Mouse (Mus musculus) cerebellum, adult 2 months (tissue): Measurements from ENCODE around the gene Zfp36l2. TPM values are rescaled to one million over a fixed set of nuclear protein-coding genes. Genes with fewer than 3 reads are reported as not detected.

Experiments used
- DNase-seq, 2 experiments: peaks; one replicate each; pipeline ENCODE4 v3.0.0; 2021
- H3K27ac ChIP-seq: fragments of 200-500 bp; 2 replicates; pipeline ENCODE4 v1.5.1; 2012; ENCODE audit warnings: low read length, control low read depth, inconsistent platforms; ENCODE audit not compliant: insufficient read depth
- H3K27me3 ChIP-seq: fragments of 200-500 bp; 2 replicates; pipeline ENCODE4 v1.6.1; 2012; ENCODE audit warnings: inconsistent platforms, mild to moderate bottlenecking, low read length, moderate library complexity; ENCODE audit not compliant: control insufficient read depth, insufficient read depth
- H3K4me1 ChIP-seq: fragments of 200-500 bp; 2 replicates; pipeline ENCODE4 v1.6.1; 2011; ENCODE audit warnings: low read length; ENCODE audit not compliant: control insufficient read depth, insufficient read depth
- H3K4me3 ChIP-seq: fragments of 200-500 bp; replicated peaks from 2 replicates; pipeline ENCODE3; 2011; ENCODE audit warnings: mild to moderate bottlenecking, low read depth, low read length, control low read depth; ENCODE audit not compliant: insufficient read depth
- CTCF ChIP-seq: fragments of 200-500 bp; IDR thresholded peaks from 2 replicates; pipeline ENCODE4 v1.5.1; 2011; ENCODE audit warnings: low read depth, mild to moderate bottlenecking, control low read depth, low read length, moderate library complexity, borderline replicate concordance; ENCODE audit not compliant: insufficient read depth
- POLR2A ChIP-seq: fragments of 200-500 bp; IDR thresholded peaks from 2 replicates; pipeline ENCODE4 v1.6.1; 2011; ENCODE audit warnings: low read length, control low read depth, borderline replicate concordance; ENCODE audit not compliant: insufficient read depth
- WGBS: fragments of 180-500 bp; shearing (Covaris S2); methylation state at CpG from one replicate; pipeline ENCODE4 v1.1.7; 2018; 5-methylcytosine and 5-hydroxymethylcytosine counted together
- polyA plus RNA-seq: library from polyadenylated mRNA; depleted of rRNA; stranded (reverse); fragments of >200 nt; gene quantifications from 2 replicates; pipeline ENCODE4 v1.2.3, GENCODE M21; 2012

The Zfp36l2 gene
- polyA plus RNA-seq, 1 experiment: 15.9 TPM

DNA sequence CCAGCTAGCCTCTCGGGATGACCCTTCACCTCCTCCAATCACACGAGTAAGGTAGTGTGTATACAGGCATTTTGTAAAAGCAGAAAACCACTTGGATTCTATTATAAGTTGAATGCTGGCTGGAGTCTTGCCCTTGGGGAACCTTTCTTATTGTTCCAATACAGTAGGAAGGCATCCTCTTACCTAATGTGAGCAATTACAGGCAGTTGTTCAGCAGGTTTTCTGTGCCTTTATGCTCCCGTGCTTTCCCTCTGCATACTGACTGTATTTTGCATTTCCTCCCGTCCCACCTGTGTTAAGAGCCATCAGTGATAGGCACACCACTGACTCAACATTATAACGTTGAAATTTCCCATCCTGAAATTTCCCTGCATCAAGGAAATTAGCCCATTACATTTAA, 17.2 kb upstream of the Zfp36l2 start:
- H3K27me3 ChIP-seq: no peaks in the 10 kb centered on the region
- H3K4me3 ChIP-seq: no peak overlapping the region
- no peak for DNase-seq
- no peak overlapping the region for H3K27ac ChIP-seq
- WGBS: 92% methylated on average over 5 of the region's 5 CpGs
- no peaks in the 10 kb centered on the region for H3K4me1 ChIP-seq
- no peak for TF ChIP-seq POLR2A
- no peak for TF ChIP-seq CTCF

DNA sequence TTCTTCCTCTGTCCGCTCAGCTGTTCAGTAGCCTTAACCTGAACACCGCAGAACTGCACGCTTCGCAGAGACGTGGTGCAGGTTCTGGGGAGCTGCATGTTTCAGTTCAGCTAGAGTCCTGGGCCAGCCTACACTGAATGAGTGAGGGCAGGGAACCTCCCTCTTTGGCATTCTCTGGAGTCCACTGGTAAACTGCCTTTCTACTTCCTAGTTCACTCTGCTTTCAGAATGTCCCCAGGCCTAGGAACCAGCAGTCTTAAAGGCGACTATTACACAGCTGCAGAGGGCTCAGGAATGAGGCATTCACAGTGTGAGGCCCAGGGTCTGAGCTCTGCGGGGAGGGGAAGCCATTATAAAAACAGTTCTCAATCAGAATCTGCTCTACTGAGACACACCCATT, 15.6 kb upstream of the Zfp36l2 start:
- H3K4me3 ChIP-seq: no peak overlapping the region
- H3K27ac ChIP-seq: no peak overlapping the region
- no peaks in the 10 kb centered on the region for H3K4me1 ChIP-seq
- 77% methylated on average over 7 of the region's 7 CpGs for WGBS
- DNase-seq: no peak
- no peak for TF ChIP-seq POLR2A
- no peak for TF ChIP-seq CTCF
- H3K27me3 ChIP-seq: no peaks in the 10 kb centered on the region

DNA sequence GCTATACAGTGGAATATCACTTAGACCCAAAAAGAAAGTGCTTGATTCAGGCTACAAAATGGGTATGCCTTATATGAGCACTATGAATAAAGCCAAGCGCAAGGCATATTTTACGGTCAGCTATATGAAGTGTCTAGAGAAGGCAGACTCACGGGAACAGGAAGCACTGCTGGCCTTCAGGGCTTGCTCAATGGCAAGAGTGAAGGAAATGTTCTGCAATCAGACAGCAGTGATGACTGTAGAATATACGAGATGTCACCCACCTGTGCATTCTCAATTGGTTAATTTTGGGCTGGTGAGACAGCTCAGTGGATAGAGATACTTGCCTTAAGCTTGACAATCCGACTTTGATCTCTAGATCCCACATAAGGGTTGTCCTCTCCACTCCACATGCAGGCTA, 13.4 kb upstream of the Zfp36l2 start:
- H3K4me3 ChIP-seq: no peak overlapping the region
- 99% methylated on average over 5 of the region's 5 CpGs for WGBS
- TF ChIP-seq POLR2A (no peak), CTCF (no peak)
- no peaks in the 10 kb centered on the region for H3K4me1 ChIP-seq
- H3K27me3 ChIP-seq: no peaks in the 10 kb centered on the region
- no peak for DNase-seq
- H3K27ac ChIP-seq: no peak overlapping the region

DNA sequence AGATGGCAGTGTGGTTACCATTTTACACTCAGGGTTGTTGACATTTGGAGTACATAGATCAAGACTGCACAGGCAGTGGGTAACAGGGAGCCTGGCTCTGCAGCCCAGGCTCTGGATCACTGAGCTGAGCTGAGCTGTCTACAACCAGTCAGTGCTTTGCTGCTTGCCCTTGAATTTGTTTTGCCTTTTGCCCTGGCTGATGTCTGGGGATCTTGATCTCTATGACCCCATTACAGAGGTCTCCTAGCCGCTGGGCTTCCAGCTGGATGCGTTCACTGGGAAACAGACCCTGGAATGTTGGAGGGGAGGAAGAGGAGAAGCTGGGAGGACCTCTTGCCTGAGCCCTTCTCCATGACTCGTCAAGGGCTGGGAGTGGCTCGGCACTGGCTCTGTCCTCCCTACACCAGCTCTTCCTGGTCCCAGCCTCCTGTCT, 10.2 kb upstream of the Zfp36l2 start:
- TF ChIP-seq CTCF (no peak), POLR2A (no peak)
- 43% methylated on average over 4 of the region's 4 CpGs for WGBS
- H3K27ac ChIP-seq: no peak overlapping the region
- no peak for DNase-seq
- H3K4me3 ChIP-seq: no peak overlapping the region
- H3K27me3 ChIP-seq: no peaks in the 10 kb centered on the region
- H3K4me1 ChIP-seq: no peaks in the 10 kb centered on the region

DNA sequence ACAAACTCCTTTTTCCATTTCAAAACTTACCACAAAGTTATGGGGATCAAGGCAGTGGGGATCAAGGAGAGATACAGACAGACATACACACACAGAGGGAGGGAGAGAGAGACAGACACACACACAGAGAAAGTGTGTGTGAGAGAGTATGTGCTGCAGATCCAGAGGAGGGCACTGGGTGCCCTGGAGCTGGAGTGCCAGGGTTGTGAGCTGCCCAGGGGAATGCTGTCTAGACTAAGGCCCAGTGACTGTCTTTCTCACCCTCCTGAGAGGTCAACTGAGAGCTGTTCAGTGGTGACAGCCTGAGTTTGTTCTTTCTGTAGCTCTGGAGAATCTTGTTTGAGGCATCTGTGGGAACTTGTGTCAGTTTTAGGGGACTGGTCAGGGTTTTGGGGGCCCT, 8.6 kb upstream of the Zfp36l2 start:
- Histone ChIP-seq H3K27ac (no peak overlapping the region), H3K4me3 (no peak overlapping the region), H3K4me1 (no peaks in the 10 kb centered on the region; the same call in 1 of the 2 replicates), H3K27me3 (no peaks in the 10 kb centered on the region)
- no peak for TF ChIP-seq CTCF
- TF ChIP-seq POLR2A: no peak
- DNase-seq: no peak

DNA sequence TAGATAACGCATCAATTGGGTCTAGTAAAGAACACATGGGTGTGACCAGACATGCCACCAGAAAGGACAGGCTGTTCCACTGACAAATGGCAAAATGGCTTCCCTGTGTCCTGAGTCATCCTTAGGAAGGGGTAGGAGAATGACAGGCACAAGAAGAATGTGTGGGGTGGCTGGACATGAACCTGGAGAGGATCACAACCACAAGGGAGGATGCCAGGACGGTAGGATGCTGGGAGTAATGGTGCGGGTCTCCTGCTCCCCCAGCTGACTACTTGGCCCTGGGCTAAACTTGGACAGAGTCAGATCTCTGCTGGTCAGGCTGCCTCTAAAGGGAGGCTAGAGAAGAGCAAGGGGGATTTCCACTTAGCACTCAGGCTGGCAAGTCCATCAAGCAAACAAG, 8.1 kb upstream of the Zfp36l2 start:
- DNase-seq: no peak
- no peak for TF ChIP-seq CTCF
- no peak for TF ChIP-seq POLR2A
- Histone ChIP-seq H3K4me1 (no peaks in the 10 kb centered on the region; the same call in 1 of the 2 replicates), H3K27ac (no peak overlapping the region), H3K27me3 (no peaks in the 10 kb centered on the region), H3K4me3 (no peak overlapping the region)
- 65% methylated on average over 3 of the region's 3 CpGs for WGBS

DNA sequence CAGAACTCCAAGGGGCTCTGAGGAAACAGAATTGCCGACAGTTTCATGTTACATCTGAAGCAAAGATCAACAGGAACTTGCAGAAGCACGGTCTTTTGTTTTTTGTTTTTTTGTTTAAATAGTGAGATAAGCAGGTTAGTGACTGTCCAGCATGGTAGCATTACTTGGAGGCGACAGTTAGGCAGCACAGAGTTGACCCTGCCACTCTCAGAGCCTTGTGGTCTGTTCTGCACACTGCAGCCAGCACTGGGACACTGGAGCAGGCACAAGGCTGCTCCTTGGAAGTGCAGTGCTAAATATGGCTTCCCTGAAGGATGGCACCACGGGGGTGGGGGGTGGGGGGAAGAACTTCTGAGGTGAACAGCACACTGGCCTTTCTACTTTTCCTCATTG, 7.3 kb upstream of the Zfp36l2 start:
- no peak for TF ChIP-seq POLR2A
- TF ChIP-seq CTCF: no peak
- Histone ChIP-seq H3K4me3 (no peak overlapping the region), H3K27ac (no peak overlapping the region), H3K27me3 (no peaks in the 10 kb centered on the region), H3K4me1 (no peaks in the 10 kb centered on the region; the same call in 1 of the 2 replicates)
- no peak for DNase-seq
- 74% methylated on average over 4 of the region's 4 CpGs for WGBS

DNA sequence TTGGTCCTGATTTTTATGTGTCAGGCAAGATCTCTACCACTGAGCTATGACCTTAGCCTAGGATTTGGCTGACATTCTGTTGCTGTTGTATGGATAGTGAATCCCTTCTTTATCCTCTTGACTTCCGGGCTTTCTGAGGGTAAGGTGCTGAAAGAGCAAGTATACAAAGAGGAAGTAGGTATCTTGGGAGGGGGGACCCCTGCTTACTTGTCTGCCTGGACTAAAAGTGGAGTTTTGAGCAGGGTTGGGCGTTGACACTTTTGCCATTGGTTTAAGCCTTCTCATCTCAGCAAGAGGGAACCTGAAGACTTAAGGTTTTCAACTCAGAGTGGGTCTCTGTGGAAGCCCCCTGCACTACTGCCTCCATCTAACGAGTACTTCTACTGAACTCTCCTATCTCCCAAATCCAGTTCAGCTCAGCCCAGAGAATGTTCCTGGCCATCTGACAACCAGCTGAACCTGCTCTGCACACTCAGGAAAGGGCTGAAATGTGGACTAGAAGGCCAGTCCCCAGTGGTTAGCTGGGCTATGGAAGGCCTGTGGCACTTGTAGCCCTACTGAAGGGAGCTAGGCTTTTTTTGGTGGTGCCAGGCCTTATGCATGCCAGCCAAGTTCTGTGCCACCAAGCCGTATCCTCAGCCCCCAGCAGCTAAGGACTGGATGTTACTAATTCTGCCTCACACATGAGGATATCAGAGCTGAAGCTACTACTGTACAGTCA, 6.7 kb upstream of the Zfp36l2 start:
- Histone ChIP-seq H3K4me1 (no peaks in the 10 kb centered on the region; the same call in 1 of the 2 replicates), H3K27ac (no peak overlapping the region), H3K27me3 (no peaks in the 10 kb centered on the region), H3K4me3 (no peak overlapping the region)
- TF ChIP-seq POLR2A (no peak), CTCF (no peak)
- 83% methylated on average over 4 of the region's 4 CpGs for WGBS
- DNase-seq: no peak

DNA sequence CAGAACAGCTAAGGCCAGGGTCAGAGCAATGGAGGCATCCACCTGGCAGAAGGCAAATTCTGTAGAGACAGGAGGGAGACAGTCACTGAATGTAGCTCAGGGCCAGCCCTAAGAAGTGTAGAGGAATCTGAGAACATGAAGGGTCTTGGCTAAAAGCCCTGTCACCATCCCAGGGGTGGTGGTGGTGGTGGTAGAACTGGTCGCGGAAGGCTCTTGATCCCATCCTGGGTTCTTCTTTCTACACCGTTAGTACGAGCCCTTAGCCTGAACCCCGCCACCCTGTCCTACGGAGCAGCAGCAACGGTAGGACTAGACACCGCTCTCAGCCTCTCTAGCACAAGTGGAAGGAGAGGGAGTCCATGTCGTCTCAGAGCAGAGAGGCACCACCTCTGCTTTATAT, 5.7 kb upstream of the Zfp36l2 start:
- no peak for TF ChIP-seq POLR2A
- H3K27ac ChIP-seq: no peak overlapping the region
- no peaks in the 10 kb centered on the region; the same call in 1 of the 2 replicates for H3K4me1 ChIP-seq
- H3K27me3 ChIP-seq: no peaks in the 10 kb centered on the region
- WGBS: 77% methylated on average over 9 of the region's 9 CpGs
- H3K4me3 ChIP-seq: no peak overlapping the region
- DNase-seq: no peak
